Mouse (Mus musculus): ENCODE results near the gene T2. TPM values are rescaled to one million over a fixed set of nuclear protein-coding genes. Genes with fewer than 3 reads are reported as not detected.

T2 gene
- total RNA-seq, 2 experiments from 2014 or later: not detected

DNA sequence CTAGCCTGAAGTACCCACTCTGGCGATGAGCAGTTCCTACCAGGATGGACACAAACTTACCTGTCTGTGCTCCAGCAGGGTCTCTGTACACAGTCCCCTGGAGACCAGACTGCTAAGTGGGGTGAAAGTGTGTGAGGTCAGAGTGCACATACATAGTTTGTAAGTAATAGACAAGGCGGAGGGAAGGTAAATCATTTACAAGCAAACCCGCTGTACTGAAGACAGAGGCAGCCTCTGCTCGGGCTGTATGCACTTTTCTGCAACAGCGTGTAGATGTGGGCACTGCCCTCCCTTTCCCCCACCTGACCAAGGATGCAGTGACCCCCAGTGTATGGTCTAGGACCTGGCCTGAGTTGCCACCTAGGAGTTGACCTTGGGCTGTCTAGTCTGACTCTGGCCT lies 57.9 kb downstream of the T2 start:
- DNase-seq (ENCODE audit: low spot score in 2 of 2): no peak

DNA sequence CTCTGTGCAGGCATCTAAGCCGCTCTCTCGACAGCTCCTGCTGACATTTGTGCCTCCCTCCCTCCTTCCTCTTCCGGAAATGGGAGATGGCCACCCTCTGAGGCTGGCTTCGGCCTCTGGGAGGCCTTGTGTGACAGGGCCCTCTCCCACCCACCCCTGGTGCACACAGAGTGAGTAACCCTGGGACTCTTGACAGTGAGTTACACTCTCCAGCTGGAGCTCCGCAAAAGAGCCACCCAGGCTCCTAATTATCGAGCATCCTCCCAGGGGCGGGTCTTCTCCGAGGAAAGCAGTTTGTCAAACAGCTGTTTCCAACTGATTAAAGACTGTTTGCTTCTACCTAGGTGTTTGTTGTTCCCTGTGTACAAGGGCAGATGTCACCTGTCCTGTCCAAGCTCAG lies 59.7 kb downstream of the T2 start:
- no peak for DNase-seq (ENCODE audit: low spot score in 2 of 2)

- DNase-seq (ENCODE audit: low spot score in 2 of 2): no peak
Measured at GRCm38 (mm10) chr17:8416865-8417264, 61.1 kb downstream of the T2 start.

DNA sequence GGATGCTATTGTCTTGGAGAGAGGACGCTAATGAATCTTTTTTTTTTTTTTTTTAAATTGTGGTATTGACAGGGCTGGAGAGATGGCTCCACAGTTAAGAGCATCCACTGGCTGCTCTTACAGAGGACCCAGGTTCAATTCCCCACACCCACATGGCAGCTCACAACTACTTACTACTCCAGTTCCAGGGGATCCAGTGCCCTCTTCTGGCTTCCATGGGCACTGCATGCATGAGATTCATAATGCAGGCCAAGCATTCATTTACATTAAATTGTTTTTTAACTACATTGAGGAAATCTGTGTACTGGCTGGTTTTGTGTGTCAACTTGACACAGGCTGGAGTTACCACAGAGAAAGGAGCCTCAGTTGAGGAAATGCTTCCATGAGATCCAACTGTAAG lies 64.9 kb downstream of the T2 start:
- no peak for DNase-seq (ENCODE audit: low spot score in 2 of 2)

DNA sequence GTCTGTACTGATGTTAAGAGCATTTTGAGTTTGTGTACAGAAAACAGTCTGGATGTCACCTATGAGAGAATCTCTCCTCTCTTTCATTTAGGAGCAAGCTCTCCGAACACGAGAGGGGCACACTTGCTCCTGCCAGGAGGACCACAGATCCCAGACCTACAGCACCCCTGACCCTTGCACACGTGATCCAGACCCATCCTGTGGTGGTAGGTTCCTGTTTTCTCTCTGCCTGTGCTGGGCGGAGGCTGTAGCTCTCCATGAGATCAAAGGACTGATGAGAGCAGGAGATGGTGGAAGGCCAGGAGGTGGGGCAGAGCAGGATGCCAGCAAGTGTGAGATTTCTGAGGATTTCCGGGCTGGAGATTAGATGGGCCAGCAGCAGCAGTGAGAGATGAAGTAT lies 65.7 kb downstream of the T2 start:
- no peak for DNase-seq (ENCODE audit: low spot score in 2 of 2)

DNA sequence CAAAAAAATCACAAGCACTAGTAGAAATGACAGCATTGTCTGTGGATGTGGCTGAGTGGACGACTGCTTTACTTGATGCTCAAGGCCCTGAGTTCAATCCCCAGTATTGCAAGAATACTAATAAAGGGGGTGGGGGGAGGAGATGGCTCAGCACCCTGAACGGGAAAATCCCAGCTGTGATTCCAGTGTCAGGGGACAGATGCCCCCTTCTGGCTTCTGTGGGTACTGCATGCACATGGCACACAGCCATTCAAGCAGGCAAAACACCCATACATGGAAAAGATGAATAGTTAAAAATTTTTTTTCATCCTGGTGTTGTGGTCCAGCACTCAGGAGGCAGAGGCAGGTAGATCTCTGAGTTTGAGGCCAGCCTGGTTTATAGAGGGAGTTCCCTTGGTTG lies 67.5 kb downstream of the T2 start:
- DNase-seq (ENCODE audit: low spot score in 2 of 2): no peak

DNA sequence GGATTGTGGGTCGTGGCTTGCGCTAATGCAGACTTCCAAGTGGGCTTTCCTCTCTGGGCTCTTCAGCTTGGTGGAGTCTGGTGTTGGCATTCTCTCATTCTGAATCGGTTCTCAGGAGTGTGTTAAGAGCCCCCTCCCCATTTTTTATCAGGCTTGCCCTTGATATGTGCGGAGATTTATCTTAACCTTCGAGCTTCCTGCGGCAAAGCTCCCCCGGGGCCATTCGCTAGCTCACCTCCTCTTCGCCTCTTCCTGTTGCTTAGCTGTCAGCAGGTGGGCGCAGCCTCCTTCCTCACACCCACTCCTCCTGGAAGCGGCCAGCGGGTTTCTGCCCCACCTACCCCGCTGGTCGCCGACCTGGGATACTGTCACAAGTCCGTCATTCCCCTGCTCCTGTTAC lies 73.6 kb downstream of the T2 start:
- no peak for DNase-seq (ENCODE audit: low spot score in 2 of 2)

- DNase-seq (ENCODE audit: low spot score in 2 of 2): no peak
Measured at GRCm38 (mm10) chr17:8429896-8430295, 74.1 kb downstream of the T2 start.

GRCm38 (mm10) chr17:8432179-8432800 lies 76.5 kb downstream of the T2 start:
- no peak for DNase-seq (ENCODE audit: low spot score in 2 of 2)

DNA sequence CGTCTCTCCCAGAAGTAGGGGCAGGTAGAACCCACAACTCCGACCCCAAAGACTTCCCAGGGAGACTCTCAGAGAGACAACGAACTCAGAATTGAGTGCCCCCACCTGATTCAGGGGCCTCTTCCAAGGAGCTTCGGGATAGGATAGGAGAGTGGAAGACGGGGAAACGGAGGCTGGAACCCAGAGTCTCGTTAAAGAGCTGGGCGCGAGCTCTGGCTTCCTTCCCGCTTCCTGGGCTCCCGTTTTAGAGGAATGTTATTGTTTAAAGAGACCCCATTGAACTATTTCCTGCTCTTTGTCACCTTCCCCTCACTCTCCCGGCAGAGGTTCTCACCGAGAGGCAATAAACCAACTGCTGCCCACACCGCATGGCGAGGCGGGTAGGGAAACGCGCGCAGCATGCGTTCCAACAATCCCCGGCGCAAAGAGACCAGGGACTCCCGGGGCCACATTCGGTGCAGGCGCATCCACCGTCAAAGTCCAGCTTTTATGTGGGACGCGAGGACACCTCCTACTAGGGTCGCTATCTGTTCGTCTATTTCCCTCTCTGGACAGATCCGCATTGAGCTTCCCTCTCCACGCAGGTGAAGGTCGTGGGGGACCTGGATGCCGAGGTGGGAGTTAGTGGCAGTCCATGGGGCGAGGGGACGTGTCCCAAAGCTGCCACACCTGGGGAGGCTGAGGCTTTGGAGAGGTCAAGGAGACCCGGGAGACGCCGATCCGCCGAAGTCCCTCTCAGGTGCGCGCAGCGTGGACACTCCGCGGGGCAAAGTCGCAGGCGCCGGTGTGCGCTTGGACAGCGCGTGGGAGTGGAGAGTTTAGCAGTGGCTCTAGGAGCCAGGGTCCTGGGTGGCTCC lies 77.6 kb downstream of the T2 start:
- no peak for DNase-seq (ENCODE audit: low spot score in 2 of 2)

GRCm38 (mm10) chr17:8433978-8434960 lies 78.5 kb downstream of the T2 start, which contains the start of gene T:
Gene T, plus strand, starts transcription at chr17:8434423.
- DNase-seq (ENCODE audit: low spot score in 2 of 2): no peak

DNA sequence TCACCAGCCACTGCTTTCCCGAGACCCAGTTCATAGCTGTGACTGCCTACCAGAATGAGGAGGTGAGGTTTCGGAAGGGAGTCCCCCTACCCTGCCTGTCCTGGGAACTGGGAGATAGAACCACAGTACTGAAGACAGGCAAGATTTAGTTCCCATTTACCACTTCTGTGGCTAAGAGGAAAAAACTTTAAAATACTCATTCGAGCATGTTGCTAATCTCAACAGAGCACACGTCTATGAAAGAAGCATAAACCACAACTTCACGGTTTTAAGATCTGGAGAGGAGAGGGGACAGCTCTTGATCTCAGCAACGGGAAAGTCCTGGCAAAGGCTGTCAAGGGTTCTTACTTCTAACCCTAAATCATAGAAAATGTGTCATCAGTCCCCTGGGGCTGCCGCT lies 80.4 kb downstream of the T2 start:
- DNase-seq (ENCODE audit: low spot score in 2 of 2): no peak

GRCm38 (mm10) chr17:8444062-8444461 lies 88.3 kb downstream of the T2 start:
- DNase-seq (ENCODE audit: low spot score in 2 of 2): no peak

DNA sequence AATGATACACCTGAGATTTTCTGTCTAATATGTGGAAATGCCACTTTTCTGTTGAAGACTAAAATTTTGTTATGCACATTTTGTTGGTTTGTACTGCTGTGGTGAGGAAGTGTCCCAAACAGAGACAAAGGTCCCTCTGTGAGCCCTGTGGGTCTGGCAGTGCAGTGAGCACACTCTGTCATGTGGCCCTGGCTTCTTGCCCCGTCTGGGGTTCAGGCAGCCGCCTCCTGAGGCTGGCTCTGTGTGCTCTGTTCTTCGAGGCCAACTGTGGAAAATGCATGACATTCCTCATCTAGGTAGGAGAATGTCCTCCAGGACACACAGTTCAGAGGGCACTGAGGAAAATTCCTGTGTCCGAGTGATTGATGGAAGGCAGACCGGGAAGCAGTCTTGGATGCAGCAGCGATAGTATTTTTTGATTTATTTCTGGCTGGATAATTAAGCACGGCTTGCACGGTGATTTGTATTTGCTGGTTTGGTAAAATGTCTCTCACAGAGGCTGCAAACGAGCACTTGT lies 91.9 kb downstream of the T2 start:
- no peak for DNase-seq (ENCODE audit: low spot score in 2 of 2)

GRCm38 (mm10) chr17:8448324-8448723 lies 92.5 kb downstream of the T2 start:
- no peak for DNase-seq (ENCODE audit: low spot score in 2 of 2)

GRCm38 (mm10) chr17:8455196-8455595 lies 99.4 kb downstream of the T2 start:
- no peak for DNase-seq (ENCODE audit: low spot score in 2 of 2)

DNA sequence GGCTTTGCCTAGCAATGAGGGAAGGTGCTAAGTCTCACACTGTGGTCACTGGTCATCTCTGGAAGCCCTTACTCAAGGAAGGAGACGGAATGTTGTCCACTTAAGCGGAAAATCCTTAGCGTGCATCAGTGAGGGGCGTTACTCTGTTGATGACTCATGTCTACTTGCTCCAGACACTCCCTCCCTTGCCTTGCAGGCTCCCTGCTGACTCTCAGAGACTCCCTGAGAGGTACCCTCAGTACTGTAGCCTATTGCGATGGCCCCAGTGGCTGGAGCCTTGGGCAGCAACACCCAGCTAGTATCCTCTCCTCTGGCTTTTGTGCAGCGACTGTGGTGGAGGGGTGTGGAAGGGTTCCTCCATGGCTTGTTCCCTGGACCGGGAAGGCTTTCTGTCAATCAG lies 99.8 kb downstream of the T2 start:
- no peak for DNase-seq (ENCODE audit: low spot score in 2 of 2)

- DNase-seq (ENCODE audit: low spot score in 2 of 2): no peak
Measured at GRCm38 (mm10) chr17:8456856-8457460, 101.2 kb downstream of the T2 start.

DNA sequence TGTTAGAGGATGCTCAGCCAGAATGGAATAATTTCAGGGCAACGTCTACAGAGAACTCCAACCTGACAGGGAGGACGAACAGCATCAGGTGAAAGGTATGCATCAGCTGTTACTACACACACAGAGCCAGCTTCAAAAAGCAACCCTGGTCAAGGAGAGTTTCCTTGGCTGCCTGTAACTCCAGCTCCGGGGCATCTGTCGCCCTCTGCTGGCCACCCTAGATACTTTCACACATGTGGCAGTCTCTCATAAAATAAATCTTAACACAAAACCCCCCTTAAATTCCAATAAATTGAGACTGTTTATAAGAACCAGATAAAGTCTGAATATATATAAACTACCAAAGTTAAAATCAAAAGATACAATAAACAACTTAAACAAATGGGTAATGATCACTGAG lies 105.8 kb downstream of the T2 start:
- DNase-seq (ENCODE audit: low spot score in 2 of 2): peak in 1 of 2 experiments; percentile 41

DNA sequence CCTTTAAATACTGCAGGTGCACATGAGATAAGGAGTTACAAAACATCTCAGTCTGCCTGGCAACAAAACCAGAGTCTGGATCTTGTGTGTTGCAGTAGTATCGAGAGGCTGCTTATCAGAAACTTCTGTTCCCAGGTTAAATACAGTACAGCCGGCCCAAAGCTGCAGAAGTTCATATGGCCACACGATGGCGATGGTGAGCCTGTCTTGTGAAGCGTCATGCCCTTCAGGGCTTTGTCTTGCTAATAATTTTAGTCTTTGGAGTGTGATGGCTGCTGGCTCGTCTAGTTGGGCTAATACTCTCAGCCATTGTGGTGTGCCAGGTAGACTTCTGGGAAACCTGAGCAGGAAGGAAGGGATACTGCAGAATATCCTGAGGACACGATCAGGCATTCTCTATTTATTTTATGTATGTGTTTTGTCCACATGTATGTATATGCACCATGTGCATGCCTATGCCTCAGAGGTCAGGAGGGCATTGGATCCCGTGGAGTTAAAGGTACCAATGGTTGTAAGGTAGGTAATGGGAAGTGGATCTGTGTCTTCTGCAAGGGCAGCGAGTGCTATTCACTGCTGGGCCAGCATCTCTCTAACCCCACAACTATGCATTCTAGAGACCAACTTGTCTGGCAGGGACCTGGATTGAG lies 107.8 kb downstream of the T2 start:
- peak in 1 of 2 experiments; percentile 37 for DNase-seq (ENCODE audit: low spot score in 2 of 2)

All from gastrocnemius, postnatal 4 days (tissue).